Mouse (Mus musculus) small intestine, adult 2 months (tissue): Measurements from ENCODE around the gene Qrich2.

ENCODE experiments used
- CTCF ChIP-seq: fragments of 200-500 bp; IDR thresholded peaks from 2 replicates; pipeline ENCODE4 v1.5.1; 2012; ENCODE audit warnings: low read depth, mild to moderate bottlenecking, control low read depth, inconsistent platforms, low read length, moderate library complexity, mixed read lengths; ENCODE audit not compliant: insufficient replicate concordance, insufficient read length; ENCODE audit errors: extremely low read depth
- POLR2A ChIP-seq: fragments of 200-500 bp; IDR thresholded peaks from 2 replicates; pipeline ENCODE4 v1.6.1; 2012; ENCODE audit warnings: low read depth, mild to moderate bottlenecking, control low read depth, inconsistent platforms, low read length, moderate library complexity

GRCm38 (mm10) chr11:116478978-116479377 lies 12.9 kb upstream of the Qrich2 start:
- no peak for TF ChIP-seq POLR2A
- TF ChIP-seq CTCF = no peak
